Mouse (Mus musculus): ENCODE results near the gene Zcchc24. TPM values are rescaled to one million over a fixed set of nuclear protein-coding genes. Genes with fewer than 3 reads are reported as not detected.
"Not testable (repeated sequence)": the region's sequence is repeated elsewhere in the genome, so short reads cannot be mapped to it uniquely, and the experiment has no call there.

Gene Zcchc24
- polyA plus RNA-seq (2014; fragmentation: Nextera tagmentation; extraction: Ambion mirVana), result 32.8 and 33.6 TPM in 2 replicates

GRCm38 (mm10) chr14:25768915-25769625, at the start of gene Zcchc24:
TSS of gene Zcchc24 (minus strand) at chr14:25769039.
- H3K36me3 ChIP-seq (ENCODE audit: control insufficient read depth, insufficient read depth, low read length), result 0 out of 2 replicates have a peak, but pooled peaks cover 7% of the 10 kb centered on the region
- peak within 1 kb of the TSS; percentile 85 for H3K27ac ChIP-seq (ENCODE audit: low read depth)
- peaks cover 33% of the 10 kb centered on the region for H3K4me1 ChIP-seq (replicated peaks; ENCODE audit: control insufficient read depth, insufficient read depth, low read length)
- peak; percentile 91 for DNase-seq (ENCODE audit: low spot score)
- H3K4me2 ChIP-seq (ENCODE audit: low read length), result peak within 1 kb of the TSS; percentile 73
- H3K4me3 ChIP-seq (ENCODE audit: low read depth, low read length), result peak within 1 kb of the TSS; percentile 83
- no peaks in the 10 kb centered on the region for H3K27me3 ChIP-seq (replicated peaks; ENCODE audit: control insufficient read depth, insufficient read depth, low read length)
- under 1% methylated on average over 29 of the region's 55 CpGs for WGBS
- H3K9me3 ChIP-seq (ENCODE audit: control insufficient read depth, low read length), result no peaks in the 10 kb centered on the region
- peak within 1 kb of the TSS; percentile 70 for H3K9ac ChIP-seq (ENCODE audit: low read length)
- peak; percentile 96 for ATAC-seq (replicated peaks; ENCODE audit: low FRiP score, low TSS enrichment, low read depth)

DNA sequence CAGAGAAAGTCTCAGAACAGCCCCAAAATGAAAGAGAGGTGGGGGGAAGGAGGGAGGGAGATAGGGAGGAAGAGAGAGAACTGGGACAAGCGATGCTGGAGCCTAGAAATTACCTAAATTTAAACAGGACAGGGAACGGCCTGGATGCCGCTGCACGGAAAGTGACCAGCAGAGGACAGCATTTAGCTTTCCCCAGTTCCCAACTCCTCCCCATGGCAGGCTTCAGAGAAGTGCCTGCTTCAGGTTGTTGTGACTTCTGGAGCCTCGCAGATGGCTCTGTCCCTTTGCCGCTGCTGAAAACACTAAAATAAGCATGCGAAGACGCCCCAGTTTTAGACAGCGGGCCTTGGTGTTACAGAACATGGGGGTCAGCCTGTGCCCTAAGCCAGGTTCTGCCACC, 47.6 kb upstream of the Zcchc24 start:
- H3K9ac ChIP-seq (ENCODE audit: low read length), result no peak overlapping the region
- no peaks in the 10 kb centered on the region for H3K4me1 ChIP-seq (replicated peaks; ENCODE audit: control insufficient read depth, insufficient read depth, low read length)
- 7% methylated on average over 9 of the region's 9 CpGs for WGBS
- no peaks in the 10 kb centered on the region for H3K36me3 ChIP-seq (ENCODE audit: control insufficient read depth, insufficient read depth, low read length)
- ATAC-seq (replicated peaks; ENCODE audit: low FRiP score, low TSS enrichment, low read depth) (peak; percentile 77; the same call in 1 of the 2 replicates), DNase-seq (ENCODE audit: low spot score) (peak; percentile 86)
- H3K9me3 ChIP-seq (ENCODE audit: control insufficient read depth, low read length), result no peaks in the 10 kb centered on the region
- H3K27ac ChIP-seq (ENCODE audit: low read depth), result no peak overlapping the region
- H3K4me3 ChIP-seq (ENCODE audit: low read depth, low read length), result no peak overlapping the region
- no peak overlapping the region for H3K4me2 ChIP-seq (ENCODE audit: low read length)
- no peaks in the 10 kb centered on the region for H3K27me3 ChIP-seq (replicated peaks; ENCODE audit: control insufficient read depth, insufficient read depth, low read length)

DNA sequence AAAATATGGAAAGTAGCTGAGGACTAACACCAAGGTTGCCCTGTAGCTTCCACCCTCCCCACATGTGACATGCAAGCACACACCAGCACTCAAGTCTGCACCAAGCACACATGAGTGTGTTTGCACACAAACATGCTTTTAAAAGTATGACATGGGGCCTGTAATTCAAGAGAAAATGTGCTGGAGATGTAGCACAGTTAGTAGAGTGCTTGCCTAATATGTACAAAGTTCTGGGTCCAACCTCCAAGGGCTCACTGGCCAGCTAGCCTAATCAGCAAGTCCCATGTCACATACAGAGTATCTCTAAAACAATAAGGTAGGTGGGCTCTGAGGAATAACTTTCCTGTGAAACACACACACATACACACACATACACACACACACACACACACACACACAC, 45.3 kb upstream of the Zcchc24 start:
- no peak overlapping the region for H3K27ac ChIP-seq (ENCODE audit: low read depth)
- no peaks in the 10 kb centered on the region for H3K36me3 ChIP-seq (ENCODE audit: control insufficient read depth, insufficient read depth, low read length)
- no peak for DNase-seq (ENCODE audit: low spot score)
- H3K4me2 ChIP-seq (ENCODE audit: low read length), result no peak overlapping the region
- H3K4me1 ChIP-seq (replicated peaks; ENCODE audit: control insufficient read depth, insufficient read depth, low read length), result no peaks in the 10 kb centered on the region
- no peak for ATAC-seq (replicated peaks; ENCODE audit: low FRiP score, low TSS enrichment, low read depth)
- H3K9me3 ChIP-seq (ENCODE audit: control insufficient read depth, low read length), result no peaks in the 10 kb centered on the region
- H3K4me3 ChIP-seq (ENCODE audit: low read depth, low read length), result no peak overlapping the region
- H3K27me3 ChIP-seq (replicated peaks; ENCODE audit: control insufficient read depth, insufficient read depth, low read length), result no peaks in the 10 kb centered on the region
- no peak overlapping the region for H3K9ac ChIP-seq (ENCODE audit: low read length)

GRCm38 (mm10) chr14:25811026-25811425, 42.2 kb upstream of the Zcchc24 start:
- H3K4me2 ChIP-seq (ENCODE audit: low read length); H3K36me3 ChIP-seq (ENCODE audit: control insufficient read depth, insufficient read depth, low read length); H3K9ac ChIP-seq (ENCODE audit: low read length); H3K27me3 ChIP-seq (replicated peaks; ENCODE audit: control insufficient read depth, insufficient read depth, low read length); H3K4me3 ChIP-seq (ENCODE audit: low read depth, low read length); DNase-seq (ENCODE audit: low spot score); ATAC-seq (replicated peaks; ENCODE audit: low FRiP score, low TSS enrichment, low read depth); H3K9me3 ChIP-seq (ENCODE audit: control insufficient read depth, low read length); H3K4me1 ChIP-seq (replicated peaks; ENCODE audit: control insufficient read depth, insufficient read depth, low read length); H3K27ac ChIP-seq (ENCODE audit: low read depth): not testable (repeated sequence)
- 74% methylated on average over 1 of the region's 1 CpGs for WGBS

DNA sequence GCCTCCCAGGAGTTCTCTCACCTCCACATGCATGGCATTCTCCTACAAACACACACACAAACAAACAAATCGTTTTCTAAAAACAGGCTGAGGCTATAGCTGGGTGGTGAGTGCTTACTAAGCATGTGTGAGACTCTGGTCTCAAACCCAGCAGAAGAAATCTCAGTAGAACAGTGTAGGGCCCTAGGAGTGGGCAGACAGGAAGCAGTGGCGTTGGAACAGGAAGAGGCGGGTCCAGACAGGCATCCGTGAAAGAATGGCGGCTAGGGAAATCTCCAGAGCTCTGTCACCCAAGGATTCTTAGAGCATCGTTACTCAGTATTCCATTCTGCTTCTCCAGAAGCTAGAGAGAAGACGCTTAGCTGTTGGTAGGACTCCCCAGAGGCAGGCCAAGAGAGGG, 37.7 kb upstream of the Zcchc24 start:
- WGBS, result 84% methylated on average over 7 of the region's 7 CpGs
- ATAC-seq (replicated peaks; ENCODE audit: low FRiP score, low TSS enrichment, low read depth) (no peak), DNase-seq (ENCODE audit: low spot score) (no peak)
- no peaks in the 10 kb centered on the region for H3K27me3 ChIP-seq (replicated peaks; ENCODE audit: control insufficient read depth, insufficient read depth, low read length)
- no peak overlapping the region for H3K9ac ChIP-seq (ENCODE audit: low read length)
- no peaks in the 10 kb centered on the region for H3K9me3 ChIP-seq (ENCODE audit: control insufficient read depth, low read length)
- H3K4me3 ChIP-seq (ENCODE audit: low read depth, low read length), result no peak overlapping the region
- no peak overlapping the region for H3K27ac ChIP-seq (ENCODE audit: low read depth)
- H3K4me1 ChIP-seq (replicated peaks; ENCODE audit: control insufficient read depth, insufficient read depth, low read length), result 0 out of 2 replicates have a peak, but pooled peaks cover 5% of the 10 kb centered on the region
- no peak overlapping the region for H3K4me2 ChIP-seq (ENCODE audit: low read length)
- H3K36me3 ChIP-seq (ENCODE audit: control insufficient read depth, insufficient read depth, low read length), result no peaks in the 10 kb centered on the region

DNA sequence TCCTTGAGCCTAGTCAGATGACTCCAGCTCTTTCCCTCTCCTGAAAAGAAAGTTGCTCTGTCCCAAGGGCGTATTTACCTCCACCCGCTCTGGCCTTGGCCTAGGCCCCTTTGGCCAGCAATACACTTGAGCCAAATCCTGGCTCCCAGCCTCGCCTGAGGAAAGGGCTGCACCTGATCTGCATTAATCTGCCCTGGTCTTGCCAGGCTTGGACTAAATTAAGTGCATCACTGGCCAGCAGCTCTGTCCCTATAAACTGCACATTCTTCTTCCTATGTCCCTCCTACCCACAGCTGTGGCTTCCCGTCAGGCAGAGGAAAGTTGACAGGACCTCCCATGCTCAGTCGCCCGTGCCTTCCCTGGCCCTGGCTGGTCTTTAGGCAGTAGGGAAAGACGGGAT, 37.0 kb upstream of the Zcchc24 start:
- no peaks in the 10 kb centered on the region for H3K36me3 ChIP-seq (ENCODE audit: control insufficient read depth, insufficient read depth, low read length)

GRCm38 (mm10) chr14:25803246-25803809, 34.5 kb upstream of the Zcchc24 start:
- ATAC-seq (replicated peaks; ENCODE audit: low FRiP score, low TSS enrichment, low read depth) (no peak), DNase-seq (ENCODE audit: low spot score) (no peak)
- 47% methylated on average over 3 of the region's 3 CpGs for WGBS
- no peak overlapping the region for H3K9ac ChIP-seq (ENCODE audit: low read length)
- H3K4me1 ChIP-seq (replicated peaks; ENCODE audit: control insufficient read depth, insufficient read depth, low read length), result peaks cover 16% of the 10 kb centered on the region; the same call in 1 of the 2 replicates
- no peaks in the 10 kb centered on the region for H3K27me3 ChIP-seq (replicated peaks; ENCODE audit: control insufficient read depth, insufficient read depth, low read length)
- no peak overlapping the region for H3K4me3 ChIP-seq (ENCODE audit: low read depth, low read length)
- no peaks in the 10 kb centered on the region for H3K9me3 ChIP-seq (ENCODE audit: control insufficient read depth, low read length)
- no peak overlapping the region for H3K4me2 ChIP-seq (ENCODE audit: low read length)
- H3K36me3 ChIP-seq (ENCODE audit: control insufficient read depth, insufficient read depth, low read length), result no peaks in the 10 kb centered on the region
- no peak overlapping the region for H3K27ac ChIP-seq (ENCODE audit: low read depth)

More for the DNA sequence above, 37.0 kb upstream of the Zcchc24 start:
- 0 out of 2 replicates have a peak, but pooled peaks cover 6% of the 10 kb centered on the region for H3K4me1 ChIP-seq (replicated peaks; ENCODE audit: control insufficient read depth, insufficient read depth, low read length)
- no peak overlapping the region for H3K27ac ChIP-seq (ENCODE audit: low read depth)
- H3K9ac ChIP-seq (ENCODE audit: low read length), result no peak overlapping the region
- DNase-seq (ENCODE audit: low spot score), result no peak
- H3K4me3 ChIP-seq (ENCODE audit: low read depth, low read length), result no peak overlapping the region
- WGBS, result 62% methylated on average over 7 of the region's 7 CpGs
- H3K4me2 ChIP-seq (ENCODE audit: low read length), result no peak overlapping the region
- no peak for ATAC-seq (replicated peaks; ENCODE audit: low FRiP score, low TSS enrichment, low read depth)
- no peaks in the 10 kb centered on the region for H3K27me3 ChIP-seq (replicated peaks; ENCODE audit: control insufficient read depth, insufficient read depth, low read length)
- no peaks in the 10 kb centered on the region for H3K9me3 ChIP-seq (ENCODE audit: control insufficient read depth, low read length)

DNA sequence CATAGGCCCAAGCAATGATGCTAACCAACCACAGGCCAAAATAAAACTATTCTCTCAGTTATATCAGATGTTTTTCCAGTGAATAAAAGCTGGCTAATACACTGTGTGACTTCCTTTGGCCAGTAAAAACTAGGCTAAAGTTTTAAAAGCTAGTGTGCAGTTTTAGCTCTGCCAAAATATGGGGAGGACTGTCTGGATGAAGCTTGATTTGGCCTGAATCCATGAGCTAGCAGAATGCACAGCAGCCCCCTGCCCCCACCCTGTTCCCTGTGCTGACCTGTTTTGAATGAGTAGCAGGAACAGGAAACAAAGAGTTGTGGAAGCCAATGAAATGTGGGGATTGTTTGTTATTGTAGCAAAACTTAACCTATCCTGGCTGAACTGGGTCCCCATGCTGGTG, 33.7 kb upstream of the Zcchc24 start:
- Histone ChIP-seq H3K4me1 (replicated peaks; ENCODE audit: control insufficient read depth, insufficient read depth, low read length) (peaks cover 16% of the 10 kb centered on the region; the same call in 1 of the 2 replicates), H3K27me3 (replicated peaks; ENCODE audit: control insufficient read depth, insufficient read depth, low read length) (no peaks in the 10 kb centered on the region), H3K4me2 (ENCODE audit: low read length) (no peak overlapping the region), H3K27ac (ENCODE audit: low read depth) (no peak overlapping the region), H3K36me3 (ENCODE audit: control insufficient read depth, insufficient read depth, low read length) (no peaks in the 10 kb centered on the region), H3K4me3 (ENCODE audit: low read depth, low read length) (no peak overlapping the region), H3K9me3 (ENCODE audit: control insufficient read depth, low read length) (no peaks in the 10 kb centered on the region), H3K9ac (ENCODE audit: low read length) (no peak overlapping the region)
- DNase-seq (ENCODE audit: low spot score) (no peak), ATAC-seq (replicated peaks; ENCODE audit: low FRiP score, low TSS enrichment, low read depth) (no peak)
